Mouse (Mus musculus) intestine, embryonic 15.5 days (tissue): ENCODE measurements around the gene Fam213b. TPM values are rescaled to one million over a fixed set of nuclear protein-coding genes. Genes with fewer than 3 reads are reported as not detected.

Source experiments
- ATAC-seq: fragments of 200-750 bp; cut with Nextera tagmentation; 2 replicates; pipeline ENCODE4 v1.8.0; 2017; ENCODE audit warnings: moderate TSS enrichment, moderate library complexity
- H3K27ac ChIP-seq: fragments of 300-500 bp; sonication (generic); 2 replicates; pipeline ENCODE4 v1.5.1; 2015; ENCODE audit warnings: mild to moderate bottlenecking, inconsistent platforms
- H3K27me3 ChIP-seq: fragments of 300-500 bp; sonication (generic); replicated peaks from 2 replicates; pipeline ENCODE4 v1.6.1; 2015; ENCODE audit warnings: inconsistent platforms
- H3K36me3 ChIP-seq: fragments of 300-500 bp; sonication (generic); 2 replicates; pipeline ENCODE4 v1.6.1; 2015; ENCODE audit warnings: inconsistent platforms
- H3K4me1 ChIP-seq: fragments of 300-500 bp; sonication (generic); replicated peaks from 2 replicates; pipeline ENCODE4 v1.6.1; 2015; ENCODE audit warnings: inconsistent platforms
- H3K4me2 ChIP-seq: fragments of 300-500 bp; sonication (generic); replicated peaks from 2 replicates; pipeline ENCODE4 v1.6.1; 2015; ENCODE audit warnings: mild to moderate bottlenecking, inconsistent platforms
- H3K4me3 ChIP-seq: fragments of 300-500 bp; sonication (generic); replicated peaks from 2 replicates; pipeline ENCODE4 v1.5.1; 2015; ENCODE audit warnings: inconsistent platforms
- H3K9ac ChIP-seq: fragments of 300-500 bp; sonication (generic); 2 replicates; pipeline ENCODE4 v1.6.1; 2015; ENCODE audit warnings: inconsistent platforms
- H3K9me3 ChIP-seq: fragments of 300-500 bp; sonication (generic); 2 replicates; pipeline ENCODE4 v1.6.1; 2016; ENCODE audit warnings: inconsistent platforms
- WGBS: fragments of 180-500 bp; shearing (Covaris S2); methylation state at CpG from one replicate; pipeline ENCODE4 v1.1.7; 2015; 5-methylcytosine and 5-hydroxymethylcytosine counted together
- polyA plus RNA-seq: library from polyadenylated mRNA; unstranded; fragments of >200 nt; fragmentation: Nextera tagmentation; extraction: Ambion mirVana; gene quantifications from 2 replicates; pipeline ENCODE4 v1.2.1, GENCODE M21; 2015

The Fam213b gene
- polyA plus RNA-seq, 1 experiment from 2014 or later, result 32.0 TPM

GRCm38 (mm10) chr4:154934800-154935199 is 35.9 kb upstream of the Fam213b start:
- no peak for ATAC-seq
- no peaks in the 10 kb centered on the region for H3K27me3 ChIP-seq
- H3K9ac ChIP-seq, result no peak overlapping the region
- H3K36me3 ChIP-seq, result no peaks in the 10 kb centered on the region
- no peaks in the 10 kb centered on the region for H3K4me1 ChIP-seq
- WGBS, result 84% methylated on average over 2 of the region's 2 CpGs
- H3K9me3 ChIP-seq, result no peaks in the 10 kb centered on the region
- H3K4me3 ChIP-seq, result no peak overlapping the region
- no peak overlapping the region for H3K4me2 ChIP-seq
- H3K27ac ChIP-seq, result no peak overlapping the region

GRCm38 (mm10) chr4:154933306-154933907 is 34.5 kb upstream of the Fam213b start:
- Histone ChIP-seq H3K27ac (no peak overlapping the region), H3K27me3 (no peaks in the 10 kb centered on the region), H3K9me3 (no peaks in the 10 kb centered on the region), H3K36me3 (no peaks in the 10 kb centered on the region), H3K4me2 (no peak overlapping the region), H3K4me3 (no peak overlapping the region), H3K4me1 (peaks cover 3% of the 10 kb centered on the region; the same call in 1 of the 2 replicates), H3K9ac (no peak overlapping the region)
- no peak for ATAC-seq
- 58% methylated on average over 13 of the region's 13 CpGs for WGBS

- no peak overlapping the region for H3K27ac ChIP-seq
- H3K36me3 ChIP-seq, result no peaks in the 10 kb centered on the region
- no peaks in the 10 kb centered on the region for H3K27me3 ChIP-seq
- H3K9ac ChIP-seq, result no peak overlapping the region
- H3K4me2 ChIP-seq, result no peak overlapping the region
- 71% methylated on average over 12 of the region's 12 CpGs for WGBS
- no peaks in the 10 kb centered on the region for H3K9me3 ChIP-seq
- peaks cover 23% of the 10 kb centered on the region for H3K4me1 ChIP-seq
- ATAC-seq, result no peak
- no peak overlapping the region for H3K4me3 ChIP-seq
These were observed 30.2 kb upstream of the Fam213b start for GRCm38 (mm10) chr4:154929088-154929660.

- no peaks in the 10 kb centered on the region for H3K36me3 ChIP-seq
- WGBS, result 29% methylated on average over 12 of the region's 12 CpGs
- 0 out of 2 replicates have a peak within 1 kb of the TSS, but pooled peaks have one; percentile 18 for H3K9ac ChIP-seq
- no peaks in the 10 kb centered on the region for H3K27me3 ChIP-seq
- H3K4me1 ChIP-seq, result peaks cover 23% of the 10 kb centered on the region
- H3K4me2 ChIP-seq, result peak within 1 kb of the TSS; percentile 54
- ATAC-seq, result peak; percentile 71
- no peaks in the 10 kb centered on the region for H3K9me3 ChIP-seq
- peak within 1 kb of the TSS; percentile 63 for H3K27ac ChIP-seq
- H3K4me3 ChIP-seq, result peak within 1 kb of the TSS; percentile 28
These were observed 29.6 kb upstream of the Fam213b start, which contains the start of gene Tnfrsf14 for GRCm38 (mm10) chr4:154928395-154929087. Tnfrsf14 (minus strand) TSS chr4:154928563.

- no peaks in the 10 kb centered on the region for H3K36me3 ChIP-seq
- 0 out of 2 replicates have a peak overlapping the region, but pooled peaks have one; percentile 18 for H3K9ac ChIP-seq
- H3K27ac ChIP-seq, result peak overlapping the region; percentile 63
- H3K9me3 ChIP-seq, result no peaks in the 10 kb centered on the region
- H3K4me2 ChIP-seq, result peak overlapping the region; percentile 54
- no peaks in the 10 kb centered on the region for H3K27me3 ChIP-seq
- peaks cover 23% of the 10 kb centered on the region for H3K4me1 ChIP-seq
- 11% methylated on average over 5 of the region's 5 CpGs for WGBS
- ATAC-seq, result peak; percentile 87
- H3K4me3 ChIP-seq, result peak overlapping the region; percentile 28
These were observed 29.0 kb upstream of the Fam213b start for GRCm38 (mm10) chr4:154927899-154928337.

GRCm38 (mm10) chr4:154926969-154927898 is 28.3 kb upstream of the Fam213b start:
- H3K9me3 ChIP-seq, result no peaks in the 10 kb centered on the region
- peak; percentile 41 for ATAC-seq
- H3K4me1 ChIP-seq, result peaks cover 23% of the 10 kb centered on the region
- H3K9ac ChIP-seq, result peak overlapping the region; percentile 18; the same call in 1 of the 2 replicates
- no peaks in the 10 kb centered on the region for H3K27me3 ChIP-seq
- peak overlapping the region; percentile 54 for H3K4me2 ChIP-seq
- H3K4me3 ChIP-seq, result peak overlapping the region; percentile 28
- 42% methylated on average over 9 of the region's 9 CpGs for WGBS
- H3K27ac ChIP-seq, result peak overlapping the region; percentile 63
- H3K36me3 ChIP-seq, result no peaks in the 10 kb centered on the region

GRCm38 (mm10) chr4:154925413-154925812 is 26.5 kb upstream of the Fam213b start:
- WGBS, result 64% methylated on average over 4 of the region's 4 CpGs
- Histone ChIP-seq H3K27ac (no peak overlapping the region), H3K4me3 (no peak overlapping the region), H3K36me3 (no peaks in the 10 kb centered on the region), H3K9me3 (no peaks in the 10 kb centered on the region), H3K27me3 (no peaks in the 10 kb centered on the region), H3K4me2 (no peak overlapping the region), H3K4me1 (peaks cover 23% of the 10 kb centered on the region), H3K9ac (no peak overlapping the region)
- ATAC-seq, result no peak

- H3K9me3 ChIP-seq, result no peaks in the 10 kb centered on the region
- no peak overlapping the region for H3K4me2 ChIP-seq
- no peak overlapping the region for H3K4me3 ChIP-seq
- no peak overlapping the region for H3K27ac ChIP-seq
- H3K9ac ChIP-seq, result no peak overlapping the region
- WGBS, result 86% methylated on average over 5 of the region's 5 CpGs
- H3K36me3 ChIP-seq, result no peaks in the 10 kb centered on the region
- no peaks in the 10 kb centered on the region for H3K27me3 ChIP-seq
- ATAC-seq, result no peak
- H3K4me1 ChIP-seq, result peaks cover 16% of the 10 kb centered on the region
These were observed 24.0 kb upstream of the Fam213b start for GRCm38 (mm10) chr4:154922931-154923330.

- H3K9me3 ChIP-seq, result no peaks in the 10 kb centered on the region
- H3K27me3 ChIP-seq, result no peaks in the 10 kb centered on the region
- no peaks in the 10 kb centered on the region for H3K36me3 ChIP-seq
- no peak for ATAC-seq
- 86% methylated on average over 4 of the region's 4 CpGs for WGBS
- no peak overlapping the region for H3K27ac ChIP-seq
- no peak overlapping the region for H3K9ac ChIP-seq
- no peak overlapping the region for H3K4me2 ChIP-seq
- H3K4me1 ChIP-seq, result peaks cover 10% of the 10 kb centered on the region
- H3K4me3 ChIP-seq, result no peak overlapping the region
These were observed 23.4 kb upstream of the Fam213b start for GRCm38 (mm10) chr4:154922291-154922690.

GRCm38 (mm10) chr4:154916662-154917061 is 17.7 kb upstream of the Fam213b start:
- H3K27ac ChIP-seq, result no peak overlapping the region
- H3K4me3 ChIP-seq, result no peak overlapping the region
- ATAC-seq, result no peak
- H3K27me3 ChIP-seq, result no peaks in the 10 kb centered on the region
- no peaks in the 10 kb centered on the region for H3K36me3 ChIP-seq
- WGBS, result 74% methylated on average over 4 of the region's 4 CpGs
- no peaks in the 10 kb centered on the region for H3K9me3 ChIP-seq
- no peak overlapping the region for H3K4me2 ChIP-seq
- no peak overlapping the region for H3K9ac ChIP-seq
- peaks cover 7% of the 10 kb centered on the region; the same call in 1 of the 2 replicates for H3K4me1 ChIP-seq

GRCm38 (mm10) chr4:154915286-154915685 is 16.4 kb upstream of the Fam213b start:
- H3K27ac ChIP-seq, result no peak overlapping the region

More at GRCm38 (mm10) chr4:154915286-154915685, 16.4 kb upstream of the Fam213b start:
- Histone ChIP-seq H3K9ac (no peak overlapping the region), H3K4me1 (peaks cover 19% of the 10 kb centered on the region), H3K4me3 (no peak overlapping the region), H3K4me2 (no peak overlapping the region), H3K9me3 (no peaks in the 10 kb centered on the region), H3K27me3 (no peaks in the 10 kb centered on the region), H3K36me3 (no peaks in the 10 kb centered on the region)
- WGBS, result 74% methylated on average over 10 of the region's 10 CpGs
- ATAC-seq, result no peak
